Mouse (Mus musculus): Measurements from ENCODE around the gene Nrg3. TPM values are rescaled to one million over a fixed set of nuclear protein-coding genes. Genes with fewer than 3 reads are reported as not detected.
"Not testable (repeated sequence)": the region's sequence is repeated elsewhere in the genome, so short reads cannot be mapped to it uniquely, and the experiment has no call there.

Nrg3 gene
- polyA plus RNA-seq, 1 experiment from 2014 or later: 15.9 TPM

GRCm38 (mm10) chr14:38340967-38341366 lies 1131.9 kb downstream of the Nrg3 start:
- Histone ChIP-seq H3K9me3 (ENCODE audit: control insufficient read depth, low read length) (no peaks in the 10 kb centered on the region), H3K9ac (no peak overlapping the region), H3K36me3 (replicated peaks; ENCODE audit: control insufficient read depth, insufficient read depth) (no peaks in the 10 kb centered on the region), H3K4me1 (replicated peaks; ENCODE audit: control insufficient read depth, insufficient read depth, low read length) (no peaks in the 10 kb centered on the region), H3K4me2 (replicated peaks) (no peak overlapping the region), H3K4me3 (replicated peaks; ENCODE audit: low read length) (no peak overlapping the region), H3K27me3 (ENCODE audit: control insufficient read depth, insufficient read depth, low read length) (no peaks in the 10 kb centered on the region), H3K27ac (no peak overlapping the region)
- DNase-seq (ENCODE audit: low spot score) (no peak), ATAC-seq (ENCODE audit: low FRiP score) (no peak)

- H3K4me2 ChIP-seq (replicated peaks); ATAC-seq (ENCODE audit: low FRiP score); H3K36me3 ChIP-seq (replicated peaks; ENCODE audit: control insufficient read depth, insufficient read depth); H3K27ac ChIP-seq; H3K27me3 ChIP-seq (ENCODE audit: control insufficient read depth, insufficient read depth, low read length); H3K9ac ChIP-seq; DNase-seq (ENCODE audit: low spot score); H3K4me1 ChIP-seq (replicated peaks; ENCODE audit: control insufficient read depth, insufficient read depth, low read length); H3K9me3 ChIP-seq (ENCODE audit: control insufficient read depth, low read length); H3K4me3 ChIP-seq (replicated peaks; ENCODE audit: low read length): not testable (repeated sequence)
- 58% methylated on average over 1 of the region's 1 CpGs for WGBS
These were observed 1150.0 kb downstream of the Nrg3 start for GRCm38 (mm10) chr14:38322841-38323240.

GRCm38 (mm10) chr14:38320619-38321340 lies 1152.1 kb downstream of the Nrg3 start:
- WGBS: 100% methylated on average over 1 of the region's 1 CpGs
- no peak for ATAC-seq (ENCODE audit: low FRiP score)
- no peak for DNase-seq (ENCODE audit: low spot score)

More at GRCm38 (mm10) chr14:38320619-38321340, 1152.1 kb downstream of the Nrg3 start:
- H3K27me3 ChIP-seq (ENCODE audit: control insufficient read depth, insufficient read depth, low read length): no peaks in the 10 kb centered on the region
- no peak overlapping the region for H3K4me2 ChIP-seq (replicated peaks)
- no peaks in the 10 kb centered on the region for H3K9me3 ChIP-seq (ENCODE audit: control insufficient read depth, low read length)
- no peak overlapping the region for H3K4me3 ChIP-seq (replicated peaks; ENCODE audit: low read length)
- no peaks in the 10 kb centered on the region for H3K36me3 ChIP-seq (replicated peaks; ENCODE audit: control insufficient read depth, insufficient read depth)
- H3K9ac ChIP-seq: no peak overlapping the region
- H3K27ac ChIP-seq: no peak overlapping the region
- no peaks in the 10 kb centered on the region for H3K4me1 ChIP-seq (replicated peaks; ENCODE audit: control insufficient read depth, insufficient read depth, low read length)

Small RNA genes lying within 50 kb of the gene (microRNA-seq; reads per million reads assigned to microRNA genes)
- gene Gm27332: not detected

Measured in hindbrain, embryonic 14.5 days (tissue).